Mouse (Mus musculus): Measurements from ENCODE around the gene Olfr1411. TPM values are rescaled to one million over a fixed set of nuclear protein-coding genes. Genes with fewer than 3 reads are reported as not detected.

The Olfr1411 gene
- total RNA-seq, 2 experiments from 2014 or later: not detected

DNA sequence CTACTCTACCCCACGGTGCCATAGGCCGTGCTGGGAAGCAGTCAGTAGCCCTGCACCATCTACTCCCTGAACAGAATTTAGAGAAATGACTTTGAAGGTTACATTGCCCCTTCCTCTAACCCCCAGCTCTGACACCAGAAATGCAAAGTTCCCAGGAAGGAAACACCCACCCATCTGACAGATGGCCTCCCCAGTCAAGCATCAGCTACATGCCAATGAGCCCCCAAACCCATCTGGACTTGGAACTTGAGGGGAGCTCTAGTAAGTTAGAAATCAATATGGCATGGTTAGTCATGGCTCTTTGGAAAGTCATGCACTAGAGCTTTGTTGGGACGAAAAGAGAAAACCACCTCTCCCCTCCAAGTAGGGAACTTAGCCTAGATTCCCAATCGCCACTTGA lies 44.5 kb downstream of the Olfr1411 start:
- DNase-seq (ENCODE audit: low spot score): no peak

DNA sequence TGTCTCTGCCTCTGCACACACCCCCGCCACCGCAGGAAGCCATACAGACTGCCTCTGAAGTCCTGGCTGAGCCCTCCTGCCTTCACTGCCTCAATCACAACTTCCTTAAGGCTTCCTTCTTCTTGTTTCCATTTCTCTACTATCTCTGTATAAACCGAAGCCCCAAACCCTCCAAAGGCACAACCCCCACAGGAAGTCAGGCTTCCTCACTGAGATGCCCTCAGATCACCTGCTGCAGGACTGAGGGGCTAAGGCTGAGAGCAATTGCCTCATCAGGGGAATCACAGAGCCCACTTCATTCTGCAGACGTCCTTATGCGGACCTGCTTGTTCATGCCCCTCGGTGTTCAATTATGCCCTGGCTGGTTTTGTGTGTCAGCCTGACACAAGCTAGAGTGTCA lies 46.2 kb downstream of the Olfr1411 start:
- no peak for DNase-seq (ENCODE audit: low spot score)

DNA sequence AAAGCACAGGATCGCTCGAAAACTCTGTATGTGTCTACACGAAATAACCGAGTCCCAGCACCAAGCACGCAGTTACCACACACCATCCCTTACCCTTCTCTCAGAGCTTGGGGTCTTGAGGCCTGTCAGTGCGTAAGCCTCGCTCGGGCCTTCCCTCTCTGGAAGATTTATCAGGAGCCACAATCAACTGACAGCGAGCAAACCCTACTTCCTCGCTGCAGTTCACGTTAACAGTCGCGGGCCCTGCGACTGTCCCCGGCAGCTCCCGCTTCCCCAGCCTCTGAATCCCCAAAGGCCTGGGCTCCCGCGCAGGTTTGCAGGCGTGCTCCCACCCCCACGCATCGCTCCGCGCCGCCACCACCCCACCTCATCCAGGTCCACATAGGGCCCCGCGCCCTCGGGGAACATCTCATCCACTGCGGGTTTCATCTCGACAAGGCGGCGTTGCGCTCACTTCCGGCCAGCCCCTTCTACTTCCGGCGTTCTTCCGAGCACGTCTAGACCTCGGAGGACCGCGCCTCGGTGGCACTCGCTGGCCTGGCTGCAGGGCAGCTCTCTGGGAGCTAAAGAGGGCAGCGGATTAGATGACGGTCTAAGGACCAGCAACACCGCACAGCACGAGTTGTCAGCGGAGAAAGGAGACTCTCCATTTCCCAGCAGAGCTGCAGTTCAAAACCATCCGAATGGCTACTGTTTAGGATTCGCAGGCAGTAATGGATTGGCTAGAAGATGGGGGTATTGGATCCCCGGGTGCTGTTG lies 47.5 kb downstream of the Olfr1411 start, which contains the start of gene Cops9:
Cops9 (minus strand) TSS at position 472 of the 759 bp plus-strand sequence.
- DNase-seq (ENCODE audit: low spot score): peak; percentile 91

DNA sequence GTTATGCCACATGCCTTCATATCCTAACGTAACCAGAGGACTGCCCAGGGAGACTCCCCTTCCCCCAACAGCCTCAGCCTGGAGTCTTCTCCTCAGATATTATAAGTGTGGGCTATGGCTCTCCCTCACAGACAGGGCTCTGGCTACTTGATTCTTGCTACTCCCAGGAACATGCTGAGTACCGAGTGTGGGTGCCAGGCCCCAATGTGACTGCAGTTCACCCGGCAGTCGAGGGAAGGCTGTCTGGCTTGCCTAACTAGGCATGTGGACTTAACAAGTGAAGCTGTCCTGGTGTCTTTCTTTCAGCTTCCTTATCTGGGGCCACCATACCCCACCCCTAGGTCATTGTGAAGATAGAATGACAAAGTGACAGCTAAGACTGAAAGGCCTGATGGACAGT lies 49.5 kb downstream of the Olfr1411 start:
- DNase-seq (ENCODE audit: low spot score): no peak

DNA sequence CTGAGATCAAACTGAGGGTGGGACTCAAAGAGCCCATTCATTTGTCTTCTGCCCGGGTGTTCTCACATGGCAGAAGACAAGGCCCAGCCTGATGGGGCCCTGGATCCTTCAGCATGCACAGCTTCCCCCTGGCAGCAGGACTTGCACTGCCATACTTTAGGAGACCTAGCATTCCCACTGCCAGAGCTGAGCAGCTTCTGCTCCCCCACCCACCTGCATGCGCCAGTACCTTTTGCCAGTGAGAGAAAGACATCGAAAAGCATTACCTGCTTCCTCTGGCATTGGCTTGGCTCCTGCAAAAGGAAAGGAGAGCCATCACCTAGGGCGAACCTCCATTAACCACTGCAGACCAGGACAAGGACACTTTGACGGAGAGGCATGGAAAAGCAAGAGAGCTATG lies 50.7 kb downstream of the Olfr1411 start:
- no peak for DNase-seq (ENCODE audit: low spot score)

DNA sequence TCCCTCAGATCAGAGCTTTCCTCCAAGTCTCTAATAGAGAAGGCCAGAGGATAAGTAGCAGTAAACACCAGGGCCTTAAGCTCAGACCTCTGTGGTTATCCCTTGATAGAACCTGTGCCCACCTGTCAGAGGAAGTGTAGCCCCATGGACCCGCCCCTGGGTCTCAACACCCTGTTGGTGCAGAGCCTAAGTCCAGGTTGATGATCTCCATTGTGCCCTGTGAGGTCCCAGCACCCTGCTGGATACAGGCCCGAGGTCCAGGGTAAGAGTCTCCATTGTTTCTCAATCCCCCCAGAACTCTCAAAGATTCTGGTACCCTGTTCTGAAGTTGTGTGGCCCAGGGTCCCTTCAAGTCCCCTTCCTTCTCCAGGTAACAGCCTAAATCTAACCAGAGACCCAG lies 51.9 kb downstream of the Olfr1411 start:
- no peak for DNase-seq (ENCODE audit: low spot score)

DNA sequence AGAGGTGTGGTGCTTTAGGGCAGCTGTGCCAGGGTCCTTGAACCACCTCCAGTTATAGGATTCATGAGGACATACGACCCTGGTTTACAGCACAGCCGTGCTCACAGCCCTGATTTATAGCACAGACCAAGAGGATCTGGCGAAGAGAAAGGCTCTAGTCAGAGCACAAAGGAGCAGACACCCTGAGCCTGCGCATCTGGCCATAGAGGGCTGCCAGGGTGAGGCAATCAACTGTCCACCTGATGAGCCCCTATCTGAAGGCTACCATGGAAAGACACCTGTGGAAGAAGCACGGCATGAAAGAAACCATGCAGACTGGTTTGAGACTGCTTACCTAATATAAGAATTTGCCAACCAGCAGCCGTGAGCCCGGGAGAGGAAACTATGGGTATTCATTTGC lies 52.4 kb downstream of the Olfr1411 start:
- DNase-seq (ENCODE audit: low spot score): no peak

DNA sequence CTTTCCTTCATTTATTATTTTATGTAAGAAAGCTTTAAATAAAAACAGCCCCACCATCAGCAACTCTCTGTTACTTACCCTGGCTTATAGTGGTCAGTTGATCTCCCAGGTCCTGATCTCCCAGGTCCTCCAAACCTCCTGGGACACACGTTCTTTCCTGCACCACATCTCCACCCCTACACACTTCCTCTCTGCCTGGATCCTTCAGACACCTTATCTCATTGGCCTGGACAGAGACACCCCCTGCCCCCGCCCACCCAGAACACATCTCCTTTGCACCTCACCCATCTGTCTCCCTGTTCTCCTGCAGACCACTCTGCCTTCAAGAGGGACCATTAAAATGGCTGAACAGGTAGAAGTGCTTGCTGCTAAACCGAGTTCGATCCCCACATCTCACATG lies 52.8 kb downstream of the Olfr1411 start:
- no peak for DNase-seq (ENCODE audit: low spot score)

Other genes starting within 250 kb of the Olfr1411 start
- gene Ndufa10, start 120.6 kb upstream of the Olfr1411 start, total RNA-seq (2021): 100 to 1,000 TPM; 449 to 455 TPM
- not detected for gene Olfr1416, start 109.3 kb upstream of the Olfr1411 start, total RNA-seq (2021)
- gene Olfr1415, start 98.3 kb upstream of the Olfr1411 start, total RNA-seq (2021): not detected
- gene Olfr1414, start 75.8 kb upstream of the Olfr1411 start, total RNA-seq (2021): not detected
- not detected for gene Olfr1413, start 23.1 kb upstream of the Olfr1411 start, total RNA-seq (2021)
- gene Olfr1412, start 8.6 kb upstream of the Olfr1411 start, total RNA-seq (2021): not detected
- gene Olfr1410, start 11.4 kb downstream of the Olfr1411 start, total RNA-seq (2021): not detected
- gene Olfr12, start 23.4 kb downstream of the Olfr1411 start, total RNA-seq (2021): not detected
- 100 to 1,000 TPM; 186 to 194 TPM for gene Cops9, start 47.6 kb downstream of the Olfr1411 start, total RNA-seq (2021)
- gene Otos, start 54.4 kb downstream of the Olfr1411 start, total RNA-seq (2021): not detected
- 100 to 1,000 TPM; 223 to 227 TPM for gene Gpc1, start 237.2 kb downstream of the Olfr1411 start, total RNA-seq (2021)